Mouse (Mus musculus): ENCODE data around the gene Krtap4-7. TPM values are rescaled to one million over a fixed set of nuclear protein-coding genes. Genes with fewer than 3 reads are reported as not detected.

Gene Krtap4-7
- polyA plus RNA-seq (2017; shearing (Covaris generic)), result not detected

GRCm38 (mm10) chr11:99643635-99644139 is at the start of gene Krtap4-7:
TSS of gene Krtap4-7 (minus strand) at chr11:99644089.

GRCm38 (mm10) chr11:99690463-99690862 is 46.6 kb upstream of the Krtap4-7 start, which contains the start of gene Gm14190:
TSS of gene Gm14190 (minus strand) at chr11:99690740.

GRCm38 (mm10) chr11:99665860-99666259 is 22.0 kb upstream of the Krtap4-7 start, which contains the start of gene Krtap4-6:
TSS of gene Krtap4-6 (minus strand) at chr11:99665960.

GRCm38 (mm10) chr11:99658467-99659010 is 14.7 kb upstream of the Krtap4-7 start, which contains the start of gene Gm11563:
TSS of gene Gm11563 (minus strand) at chr11:99658960.

GRCm38 (mm10) chr11:99650136-99650535 is 6.2 kb upstream of the Krtap4-7 start, which contains the start of gene Gm11555:
TSS of gene Gm11555 (minus strand) at chr11:99650236.

GRCm38 (mm10) chr11:99634653-99635134 is 9.2 kb downstream of the Krtap4-7 start, which contains the start of gene Krtap4-2:
TSS of gene Krtap4-2 (minus strand) at chr11:99635084.

GRCm38 (mm10) chr11:99628138-99628537 is 15.8 kb downstream of the Krtap4-7 start, which contains the start of gene Krtap4-1:
TSS of gene Krtap4-1 (minus strand) at chr11:99628238.

GRCm38 (mm10) chr11:99620335-99620734 is 23.6 kb downstream of the Krtap4-7 start, which contains the start of gene Gm11562:
TSS of gene Gm11562 (minus strand) at chr11:99620435.

GRCm38 (mm10) chr11:99614796-99615363 is 29.0 kb downstream of the Krtap4-7 start, which contains the start of gene Krtap2-4:
TSS of gene Krtap2-4 (minus strand) at chr11:99614846.

GRCm38 (mm10) chr11:99610089-99610488 is 33.8 kb downstream of the Krtap4-7 start, which contains the start of gene Gm11937:
TSS of gene Gm11937 (minus strand) at chr11:99610189.

GRCm38 (mm10) chr11:99603208-99603607 is 40.7 kb downstream of the Krtap4-7 start, which contains the start of gene Gm11938:
TSS of gene Gm11938 (minus strand) at chr11:99603308.

GRCm38 (mm10) chr11:99597742-99598141 is 46.1 kb downstream of the Krtap4-7 start, which contains the start of gene Krtap9-3:
TSS of gene Krtap9-3 (minus strand) at chr11:99598105.

Other genes starting within 250 kb of the Krtap4-7 start
- not detected for gene Krt12, start 221.8 kb downstream of the Krtap4-7 start, polyA plus RNA-seq (2017; shearing (Covaris generic))
- gene Krt20, start 205.9 kb downstream of the Krtap4-7 start, polyA plus RNA-seq (2017; shearing (Covaris generic)), result not detected
- not detected for gene Krt23, start 151.0 kb downstream of the Krtap4-7 start, polyA plus RNA-seq (2017; shearing (Covaris generic))
- gene Krt39, start 122.8 kb downstream of the Krtap4-7 start, polyA plus RNA-seq (2017; shearing (Covaris generic)), result not detected
- gene Krt40, start 100.9 kb downstream of the Krtap4-7 start, polyA plus RNA-seq (2017; shearing (Covaris generic)), result not detected
- gene Krtap3-3, start 93.2 kb downstream of the Krtap4-7 start, polyA plus RNA-seq (2017; shearing (Covaris generic)), result not detected
- gene Krtap3-2, start 87.2 kb downstream of the Krtap4-7 start, polyA plus RNA-seq (2017; shearing (Covaris generic)), result not detected
- not detected for gene Gm11939, start 84.6 kb downstream of the Krtap4-7 start, polyA plus RNA-seq (2017; shearing (Covaris generic))
- gene Krtap3-1, start 77.5 kb downstream of the Krtap4-7 start, polyA plus RNA-seq (2017; shearing (Covaris generic)), result not detected
- gene Krtap1-5, start 63.1 kb downstream of the Krtap4-7 start, polyA plus RNA-seq (2017; shearing (Covaris generic)), result not detected
- gene Krtap1-4, start 60.4 kb downstream of the Krtap4-7 start, polyA plus RNA-seq (2017; shearing (Covaris generic)), result not detected
- gene Krtap1-3, start 52.8 kb downstream of the Krtap4-7 start, polyA plus RNA-seq (2017; shearing (Covaris generic)), result not detected
- gene Krtap9-3, start 46.0 kb downstream of the Krtap4-7 start, polyA plus RNA-seq (2017; shearing (Covaris generic)), result not detected
- not detected for gene Gm11938, start 40.8 kb downstream of the Krtap4-7 start, polyA plus RNA-seq (2017; shearing (Covaris generic))
- gene Gm11937, start 33.9 kb downstream of the Krtap4-7 start, polyA plus RNA-seq (2017; shearing (Covaris generic)), result not detected
- gene Krtap2-4, start 29.2 kb downstream of the Krtap4-7 start, polyA plus RNA-seq (2017; shearing (Covaris generic)), result not detected
- not detected for gene Gm11562, start 23.7 kb downstream of the Krtap4-7 start, polyA plus RNA-seq (2017; shearing (Covaris generic))
- gene Krtap4-1, start 15.9 kb downstream of the Krtap4-7 start, polyA plus RNA-seq (2017; shearing (Covaris generic)), result not detected
- gene Krtap4-2, start 9.0 kb downstream of the Krtap4-7 start, polyA plus RNA-seq (2017; shearing (Covaris generic)), result not detected
- not detected for gene Gm11555, start 6.1 kb upstream of the Krtap4-7 start, polyA plus RNA-seq (2017; shearing (Covaris generic))
- gene Gm11563, start 14.9 kb upstream of the Krtap4-7 start, polyA plus RNA-seq (2017; shearing (Covaris generic)), result not detected
- not detected for gene Krtap4-6, start 21.9 kb upstream of the Krtap4-7 start, polyA plus RNA-seq (2017; shearing (Covaris generic))
- gene Gm14190, start 46.7 kb upstream of the Krtap4-7 start, polyA plus RNA-seq (2017; shearing (Covaris generic)), result not detected
- not detected for gene Gm14180, start 90.2 kb upstream of the Krtap4-7 start, polyA plus RNA-seq (2017; shearing (Covaris generic))
- gene Gm11595, start 128.8 kb upstream of the Krtap4-7 start, polyA plus RNA-seq (2017; shearing (Covaris generic)), result not detected
- not detected for gene Krtap4-8, start 136.6 kb upstream of the Krtap4-7 start, polyA plus RNA-seq (2017; shearing (Covaris generic))
- not detected for gene Krtap4-9, start 141.1 kb upstream of the Krtap4-7 start, polyA plus RNA-seq (2017; shearing (Covaris generic))
- not detected for gene Gm11596, start 149.4 kb upstream of the Krtap4-7 start, polyA plus RNA-seq (2017; shearing (Covaris generic))
- not detected for gene Gm11569, start 154.8 kb upstream of the Krtap4-7 start, polyA plus RNA-seq (2017; shearing (Covaris generic))
- not detected for gene Gm11554, start 160.4 kb upstream of the Krtap4-7 start, polyA plus RNA-seq (2017; shearing (Covaris generic))
- not detected for gene Krtap4-13, start 165.8 kb upstream of the Krtap4-7 start, polyA plus RNA-seq (2017; shearing (Covaris generic))
- gene Gm11564, start 171.6 kb upstream of the Krtap4-7 start, polyA plus RNA-seq (2017; shearing (Covaris generic)), result not detected
- gene 2300003K06Rik, start 194.0 kb upstream of the Krtap4-7 start, polyA plus RNA-seq (2017; shearing (Covaris generic)), result not detected
- gene Krtap4-16, start 207.5 kb upstream of the Krtap4-7 start, polyA plus RNA-seq (2017; shearing (Covaris generic)), result not detected
- gene Gm11568, start 213.8 kb upstream of the Krtap4-7 start, polyA plus RNA-seq (2017; shearing (Covaris generic)), result not detected
- not detected for gene Gm11559, start 220.4 kb upstream of the Krtap4-7 start, polyA plus RNA-seq (2017; shearing (Covaris generic))
- gene Krtap9-1, start 229.3 kb upstream of the Krtap4-7 start, polyA plus RNA-seq (2017; shearing (Covaris generic)), result not detected
- gene Gm11567, start 235.1 kb upstream of the Krtap4-7 start, polyA plus RNA-seq (2017; shearing (Covaris generic)), result not detected